Mouse (Mus musculus) layer of hippocampus, postnatal 10 days (tissue): ENCODE measurements at regions not wholly inside any gene's neighbourhood (a gene's known extent, or its start where the extent isn't known, plus 50 kb on each side); places are given as distances from the start of the nearest gene placed in this dataset.

Experiments used
- DNase-seq, 2 experiments: peaks; one replicate each; pipeline ENCODE4 v3.0.0; 2021; ENCODE audit warnings: low spot score in 2 of 2

DNA sequence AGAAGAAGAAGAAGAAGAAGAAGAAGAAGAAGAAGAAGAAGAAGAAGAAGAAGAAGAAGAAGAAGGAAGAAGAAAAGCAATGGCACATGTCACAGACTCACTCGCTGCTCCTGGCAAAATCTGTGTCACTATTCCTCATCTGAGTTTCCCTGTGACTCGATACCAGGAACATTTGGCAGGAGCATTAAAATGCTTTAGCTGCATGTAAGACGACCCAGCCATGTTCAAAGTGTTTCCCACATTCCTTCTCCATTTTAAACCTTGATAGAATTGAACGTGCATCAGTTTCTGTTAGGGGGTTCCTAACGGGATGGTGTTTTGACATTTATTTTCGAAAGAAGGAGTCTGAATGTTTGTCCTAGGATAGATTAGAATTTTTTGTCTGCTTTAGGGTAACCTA lies 51.2 kb upstream of the Pja2 start:
- DNase-seq = no peak

DNA sequence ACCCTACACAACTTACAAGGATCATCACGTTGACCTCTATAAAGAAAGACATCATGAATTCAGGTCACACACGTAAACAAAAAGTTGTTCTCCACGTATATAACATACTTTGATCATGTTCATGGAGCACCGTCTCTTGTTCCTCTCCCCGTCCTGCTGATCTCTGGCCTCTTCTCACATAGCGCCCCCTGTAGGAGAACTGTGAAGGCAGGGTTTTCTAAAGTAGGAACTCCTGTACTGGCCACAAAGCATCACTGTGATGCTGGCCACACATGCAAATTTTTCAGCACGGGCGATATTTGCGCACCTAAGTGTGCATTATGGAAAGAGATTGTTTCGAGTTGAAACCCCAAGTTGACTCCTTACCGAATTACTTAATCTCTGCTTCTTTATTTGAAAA lies 51.9 kb upstream of the Pja2 start:
- no peak for DNase-seq

DNA sequence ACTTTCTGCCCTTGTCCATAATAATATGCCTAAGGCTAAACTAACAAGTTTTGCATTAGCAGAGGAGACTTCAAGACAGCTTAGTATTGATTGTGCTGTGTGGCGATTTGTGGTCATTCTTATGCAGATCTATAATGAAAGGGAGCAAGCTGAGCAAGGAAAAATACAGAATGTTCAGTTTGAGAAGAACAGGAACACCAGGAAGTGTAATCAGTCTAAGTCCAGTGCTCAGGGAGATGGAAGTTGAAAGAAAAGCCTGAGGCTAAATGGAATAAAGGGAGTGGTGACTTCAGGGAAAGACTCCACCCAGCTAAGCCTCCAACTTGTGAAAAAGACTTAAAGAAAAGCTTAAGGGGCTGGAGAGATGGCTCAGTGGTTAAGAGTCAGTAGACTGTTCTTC lies 58.6 kb upstream of the Pja2 start:
- no peak for DNase-seq

DNA sequence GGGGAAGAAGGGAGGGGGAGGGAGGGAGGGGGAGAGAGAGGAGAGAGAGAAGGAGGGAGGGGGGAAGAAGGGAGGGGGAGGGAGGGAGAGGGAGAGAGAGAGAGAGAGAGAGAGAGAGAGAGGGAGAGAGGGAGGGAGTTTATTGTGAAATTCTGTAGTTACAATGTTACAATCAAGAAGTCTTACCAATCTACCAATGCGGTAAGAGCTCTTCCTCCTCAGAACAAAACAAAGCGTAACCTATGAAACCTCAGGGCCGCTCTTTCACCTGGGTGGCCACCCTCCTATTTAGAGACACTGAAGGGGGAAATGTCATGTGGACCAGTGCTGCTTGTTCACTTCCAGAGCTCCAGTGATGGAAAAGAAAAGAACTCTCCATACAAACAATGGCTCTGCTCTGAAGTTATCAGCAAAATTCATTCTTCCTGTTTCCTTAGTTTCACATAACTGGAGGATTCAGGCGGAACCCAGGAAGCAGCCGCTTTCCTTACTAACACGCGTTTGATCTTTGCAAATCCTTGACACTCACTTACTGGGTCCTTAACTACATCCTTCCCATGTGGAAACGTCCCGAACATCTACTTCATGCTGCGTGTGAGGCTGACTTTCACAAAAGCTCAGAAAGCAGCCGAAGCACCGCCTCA lies 65.7 kb upstream of the Pja2 start:
- DNase-seq = no peak

DNA sequence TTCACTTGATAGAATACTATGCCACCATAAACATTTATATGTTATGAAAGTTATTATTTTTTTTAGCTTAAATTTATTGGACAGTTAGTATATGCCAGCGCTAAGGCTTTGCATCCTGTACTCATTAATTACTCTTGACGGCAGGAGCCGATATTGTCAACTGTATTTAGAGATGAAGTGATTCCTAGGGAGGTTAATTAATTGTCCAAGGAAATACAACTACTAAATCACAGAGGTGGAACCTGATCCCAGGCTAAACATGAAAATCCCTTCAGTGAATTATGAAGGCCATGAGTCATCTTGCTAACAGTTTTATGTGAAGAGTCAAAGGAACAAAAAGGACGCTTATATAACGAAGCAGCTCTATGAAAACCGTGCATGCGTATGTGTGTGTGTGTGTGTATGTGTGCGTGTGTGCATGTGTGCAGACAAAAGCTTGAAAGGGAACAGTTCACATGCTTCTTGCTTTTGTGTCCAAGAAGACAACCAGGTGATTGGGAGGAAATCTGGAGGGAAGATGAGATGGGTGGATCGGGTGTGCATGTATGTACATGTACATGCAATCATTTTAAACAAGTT lies 66.5 kb upstream of the Pja2 start:
- DNase-seq = no peak

DNA sequence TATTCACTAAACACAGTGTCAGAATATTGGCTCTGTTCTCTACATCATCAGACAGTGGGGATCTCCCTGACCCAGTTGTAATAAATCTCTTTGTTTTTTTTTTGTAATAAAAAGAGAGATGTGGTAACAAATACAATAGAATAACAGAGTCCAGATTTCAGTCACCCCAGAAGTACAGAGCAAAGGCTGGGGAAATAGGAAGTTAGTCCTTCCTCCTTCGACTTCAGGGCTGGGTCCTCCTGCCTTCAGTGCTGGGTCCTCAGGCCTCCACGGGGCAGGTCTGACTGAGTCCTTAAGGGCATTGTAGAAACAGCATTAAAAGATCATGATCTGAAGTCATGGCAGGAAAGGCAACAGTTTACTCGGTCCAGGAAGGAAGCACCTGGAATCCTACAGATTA lies 67.0 kb upstream of the Pja2 start:
- no peak for DNase-seq

DNA sequence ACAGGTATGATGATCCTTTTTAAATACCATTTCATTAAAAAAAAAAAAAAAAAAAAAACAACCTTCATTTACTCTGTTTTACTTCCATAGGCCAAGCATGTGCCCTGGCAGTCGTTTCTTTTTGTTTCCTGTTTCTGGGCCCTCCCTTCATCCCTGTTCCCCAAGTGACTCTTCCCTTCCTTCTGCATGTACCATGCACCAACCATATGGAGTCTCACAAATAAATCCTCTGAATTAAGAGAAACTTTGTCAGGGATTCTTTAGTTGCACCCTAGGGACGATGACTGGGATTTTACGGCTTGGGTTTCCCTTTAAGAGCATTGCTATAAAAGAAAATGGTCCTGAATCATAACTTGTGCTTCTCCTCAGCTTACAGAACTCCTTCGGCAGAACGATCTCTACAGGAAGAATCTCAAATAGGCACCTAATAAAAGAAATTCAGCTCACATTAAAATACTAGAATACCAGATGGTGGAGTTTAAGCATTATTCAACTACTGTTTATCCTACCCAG lies 75.1 kb upstream of the Pja2 start:
- DNase-seq = no peak

DNA sequence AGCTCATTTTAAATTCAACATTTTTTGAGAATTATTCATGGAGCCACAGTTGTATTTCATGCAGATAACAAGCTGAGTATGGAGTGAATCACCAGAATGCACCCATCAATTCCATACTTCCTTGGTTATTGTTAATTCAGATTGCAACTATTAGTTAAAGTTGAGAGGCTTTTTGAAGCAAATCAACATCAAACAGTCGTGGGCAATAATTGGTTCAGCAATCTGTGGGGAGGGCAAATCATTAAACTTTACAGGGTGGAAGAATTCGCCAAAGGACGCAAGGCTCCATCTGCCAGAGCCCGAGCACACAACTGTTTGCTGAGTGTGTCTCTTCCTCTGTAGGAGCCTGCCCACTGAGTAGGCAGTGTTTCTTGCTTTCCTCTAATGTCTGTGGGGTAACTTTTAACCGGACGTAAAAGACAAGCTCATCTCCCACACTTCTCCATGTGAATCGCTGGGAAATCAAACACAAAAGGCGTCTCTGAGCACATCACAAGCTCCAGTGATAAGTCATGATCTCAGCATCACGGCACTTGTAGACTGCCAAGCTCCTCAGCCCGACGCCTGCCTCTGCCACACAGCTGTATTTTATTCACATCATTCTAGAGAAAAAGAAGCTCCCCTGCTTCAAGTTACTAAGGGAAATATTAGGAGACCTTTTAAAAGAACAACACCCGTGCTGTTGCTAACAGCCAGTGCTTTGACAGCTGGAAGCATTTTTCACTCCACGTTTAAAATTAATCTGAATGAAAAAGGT lies 75.7 kb upstream of the Pja2 start:
- peak in 1 of 2 experiments; percentile 17 for DNase-seq

DNA sequence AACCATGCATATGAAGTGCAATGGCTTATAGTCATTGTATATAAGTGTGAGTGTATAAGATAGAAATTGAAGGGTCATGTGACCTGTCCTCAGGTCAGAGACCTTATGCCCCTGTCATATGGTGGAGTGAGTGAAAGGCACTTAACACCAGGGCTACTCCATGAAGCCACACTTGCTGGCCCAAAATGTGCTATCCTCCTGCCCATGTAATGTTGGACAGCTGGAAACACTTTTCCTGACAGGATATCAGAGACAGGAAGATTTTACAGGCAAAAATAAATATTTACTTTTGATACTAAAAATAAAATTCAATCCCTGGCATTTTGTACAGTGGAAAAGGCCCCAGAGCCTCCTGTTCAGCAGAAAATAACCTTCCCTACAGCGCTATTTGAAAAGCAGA lies 94.1 kb upstream of the Pja2 start:
- no peak for DNase-seq

DNA sequence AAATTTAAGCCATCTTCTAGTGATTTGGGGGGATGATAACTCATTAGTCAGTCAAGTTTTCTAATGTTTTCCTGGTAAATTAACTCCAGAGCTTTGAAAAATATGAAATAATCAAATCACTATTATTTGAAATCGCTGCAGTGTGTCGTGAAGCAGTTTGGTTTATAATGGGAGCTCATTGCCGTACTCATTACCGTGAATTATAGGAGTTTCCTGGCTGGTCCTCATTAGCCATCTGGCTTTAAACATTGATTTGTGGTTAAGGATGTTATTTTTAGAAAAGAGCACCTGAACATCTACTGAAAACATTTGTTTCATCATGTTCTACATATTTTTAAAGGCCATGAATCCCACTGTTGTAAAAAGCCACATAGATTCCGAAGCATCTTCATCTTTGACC lies 94.8 kb upstream of the Pja2 start:
- DNase-seq = no peak

DNA sequence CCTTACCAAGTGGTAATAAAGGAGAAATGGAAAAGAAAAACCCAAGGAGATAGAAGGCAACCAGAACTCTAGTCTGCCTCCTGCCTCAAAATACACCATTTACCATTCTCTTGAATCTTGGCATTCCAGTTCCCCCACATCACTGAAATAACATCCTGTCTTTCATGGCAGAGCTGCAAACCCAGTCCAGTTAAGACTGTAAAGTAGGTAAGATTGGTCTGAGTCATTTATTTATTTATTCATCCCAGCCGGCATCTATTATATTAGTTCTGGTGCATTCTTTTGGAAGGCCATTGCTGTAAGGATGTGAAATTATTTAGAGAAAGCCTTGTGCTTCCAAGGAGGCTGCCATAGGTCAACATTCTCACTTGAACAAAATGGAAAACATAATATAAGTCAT lies 107.9 kb upstream of the Pja2 start:
- no peak for DNase-seq

DNA sequence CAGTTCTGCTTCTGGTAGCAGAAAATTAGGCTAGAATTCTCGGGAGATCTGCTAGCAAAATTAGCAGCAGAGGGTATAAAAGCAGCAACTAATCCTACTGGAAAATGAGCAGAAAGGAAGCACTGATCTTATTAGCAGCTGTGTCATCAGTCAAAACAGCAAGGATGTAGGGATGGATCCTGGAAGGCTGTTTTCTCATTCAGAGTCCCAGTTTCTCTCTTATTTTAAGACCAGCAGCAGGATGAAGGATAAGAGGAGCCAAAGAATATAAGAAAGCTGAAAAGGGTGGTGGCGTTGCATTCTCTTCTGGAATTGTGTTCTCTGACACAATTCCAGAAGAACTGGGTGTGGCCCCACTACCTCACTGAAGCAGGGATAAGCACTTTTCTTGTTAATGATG lies 123.0 kb upstream of the Pja2 start:
- no peak for DNase-seq

DNA sequence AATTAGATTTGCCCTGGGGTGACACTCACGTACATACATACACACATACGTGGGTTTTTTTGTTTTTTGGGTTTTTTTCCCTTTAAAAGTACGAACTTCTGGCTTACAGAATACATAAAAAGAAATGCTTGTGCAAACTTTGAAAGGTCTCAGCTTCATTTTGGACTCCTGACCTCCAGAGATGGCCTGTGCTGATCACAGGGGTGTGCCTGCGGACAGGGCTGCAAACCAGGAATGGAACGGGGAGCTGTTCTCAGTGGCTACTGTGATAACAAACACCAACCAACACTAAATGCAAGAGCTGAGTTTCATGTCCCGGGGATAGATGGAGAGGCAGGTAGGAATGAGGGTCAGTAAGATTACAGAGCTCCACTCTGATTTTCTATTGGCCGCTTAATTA lies 134.3 kb upstream of the Man2a1 start:
- DNase-seq = no peak

DNA sequence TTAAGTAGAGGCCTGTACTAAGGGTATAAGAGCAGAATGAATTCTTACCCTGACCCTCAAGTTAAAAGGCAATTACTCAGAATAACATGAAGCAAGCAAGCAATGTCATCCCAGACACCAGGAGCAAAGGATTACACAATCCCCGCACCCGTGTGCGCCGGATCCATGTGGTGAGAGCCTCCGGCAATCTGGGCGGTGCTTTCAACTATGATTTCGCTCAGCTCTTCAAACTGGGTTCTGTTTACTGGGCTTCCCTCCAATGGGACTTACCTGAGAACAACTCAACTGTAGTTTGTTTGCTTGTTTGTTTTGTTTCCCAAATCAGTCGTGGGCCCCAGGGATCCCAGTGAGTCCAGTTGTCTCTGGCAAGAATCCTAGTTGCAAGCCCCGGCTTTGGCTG lies 133.8 kb upstream of the Man2a1 start:
- no peak for DNase-seq

DNA sequence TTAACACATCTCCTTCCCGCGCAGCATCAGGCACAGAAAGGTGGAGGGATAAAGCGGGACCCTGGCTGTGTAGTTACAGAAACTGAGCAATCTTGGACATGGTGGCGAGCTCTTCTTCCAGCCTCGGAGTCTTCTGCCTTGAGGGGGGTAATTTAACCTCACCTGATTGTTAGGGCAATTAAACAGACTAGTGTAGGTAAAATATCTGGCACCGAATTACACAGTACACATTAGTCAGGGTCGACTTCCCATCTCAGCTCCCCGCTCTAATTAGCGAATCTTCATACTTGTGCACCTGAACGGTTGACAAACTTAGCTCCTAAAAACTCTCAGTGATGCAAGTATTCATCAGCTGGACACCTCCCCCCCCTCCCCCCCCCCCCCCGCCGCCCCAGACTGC lies 133.2 kb upstream of the Man2a1 start:
- DNase-seq = no peak

DNA sequence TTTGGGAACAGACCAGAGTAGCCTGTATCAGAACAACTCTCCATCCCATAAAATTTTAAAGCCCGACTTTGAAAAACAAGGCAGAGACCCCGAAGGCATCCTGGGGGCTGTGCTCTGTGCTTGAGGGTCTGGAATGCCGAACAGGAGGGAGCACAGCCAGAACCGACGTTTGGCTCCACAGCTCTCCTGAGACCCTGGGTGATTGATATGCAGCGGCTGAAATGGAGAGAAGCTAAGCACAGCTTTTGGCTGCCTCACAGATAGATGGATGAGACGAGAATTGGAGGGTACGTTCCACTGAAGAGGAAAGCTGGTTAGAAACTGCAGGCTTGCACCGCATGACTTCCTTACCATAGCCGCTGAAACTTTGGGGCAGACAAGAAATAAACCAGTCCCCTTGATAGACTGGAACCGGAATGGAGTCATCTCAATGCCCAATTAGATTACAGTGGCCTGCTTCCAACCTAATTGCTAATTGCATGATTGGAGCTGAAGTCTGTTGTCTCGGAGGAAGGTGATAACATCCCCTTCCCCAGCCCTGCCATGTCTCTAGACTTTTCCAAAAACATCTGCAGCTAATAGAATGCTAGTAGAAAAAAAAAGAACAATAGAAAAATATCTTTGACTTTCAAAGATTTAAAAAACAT lies 130.7 kb upstream of the Man2a1 start:
- no peak for DNase-seq

DNA sequence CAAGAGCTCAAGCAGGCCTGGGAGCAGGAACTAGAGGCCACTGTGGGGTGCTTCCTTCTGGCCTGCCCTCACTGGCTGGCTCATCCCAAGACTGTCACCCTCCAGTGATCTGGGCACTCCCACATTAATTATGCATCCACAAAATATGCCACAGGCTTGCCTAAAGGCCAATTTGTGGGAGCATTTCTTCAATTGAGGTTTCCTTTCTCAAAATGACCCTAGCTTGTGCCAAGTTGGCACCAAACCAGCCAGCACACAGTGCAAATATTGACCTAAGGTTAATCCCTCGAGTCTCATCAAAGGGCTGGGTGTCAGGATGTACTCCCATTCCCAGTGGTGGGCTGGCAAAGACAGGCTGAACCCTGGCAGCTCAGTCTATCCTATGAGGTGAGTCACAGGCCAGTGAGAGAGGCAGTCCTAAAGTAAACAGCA lies 119.9 kb upstream of the Man2a1 start:
- peak in 1 of 2 experiments; percentile 25 for DNase-seq

DNA sequence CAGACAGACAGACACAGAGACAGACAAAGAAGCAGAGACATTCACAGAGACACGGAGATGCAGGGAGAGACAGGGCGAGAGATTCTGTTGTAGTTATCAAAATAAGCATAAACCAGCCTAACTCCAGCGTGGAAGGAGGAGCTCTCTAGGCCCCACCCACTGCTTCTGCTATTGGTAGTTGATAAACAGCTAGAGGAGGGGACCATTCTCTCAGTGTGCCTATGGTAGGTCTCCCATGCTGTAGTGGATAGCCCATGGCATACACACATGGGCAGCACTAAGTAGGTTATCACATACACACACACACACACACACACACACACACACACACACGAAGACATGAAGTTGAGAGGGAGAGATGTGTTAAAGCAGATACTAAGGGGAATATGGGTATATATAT lies 115.7 kb upstream of the Man2a1 start:
- DNase-seq = no peak

DNA sequence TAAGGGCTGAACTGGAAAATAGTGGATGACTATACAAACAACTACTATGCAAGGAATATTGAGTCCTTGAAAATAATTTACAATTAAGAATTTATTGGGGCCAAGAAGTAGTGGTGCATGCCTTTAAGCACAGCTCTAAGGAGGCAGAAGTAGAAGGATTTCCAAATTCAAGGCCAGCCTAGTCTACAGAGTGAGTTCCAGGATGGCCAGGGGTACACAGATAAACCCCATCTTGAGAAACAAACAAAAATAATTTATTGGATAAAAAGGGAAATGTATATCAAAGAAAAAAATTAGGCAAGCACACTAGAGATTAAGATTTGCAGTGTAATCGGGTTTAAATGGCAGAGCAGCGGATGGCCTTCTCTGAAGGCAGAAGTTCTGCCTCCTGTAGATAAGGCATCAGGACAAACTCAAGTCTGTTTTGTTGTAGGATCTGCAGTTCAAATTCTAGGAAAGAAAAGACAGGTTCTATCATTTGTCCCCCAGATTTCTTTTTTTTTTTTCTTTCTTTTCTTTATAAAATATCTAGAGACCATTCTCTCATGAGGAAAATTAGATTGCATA lies 110.7 kb upstream of the Man2a1 start:
- DNase-seq = no peak

DNA sequence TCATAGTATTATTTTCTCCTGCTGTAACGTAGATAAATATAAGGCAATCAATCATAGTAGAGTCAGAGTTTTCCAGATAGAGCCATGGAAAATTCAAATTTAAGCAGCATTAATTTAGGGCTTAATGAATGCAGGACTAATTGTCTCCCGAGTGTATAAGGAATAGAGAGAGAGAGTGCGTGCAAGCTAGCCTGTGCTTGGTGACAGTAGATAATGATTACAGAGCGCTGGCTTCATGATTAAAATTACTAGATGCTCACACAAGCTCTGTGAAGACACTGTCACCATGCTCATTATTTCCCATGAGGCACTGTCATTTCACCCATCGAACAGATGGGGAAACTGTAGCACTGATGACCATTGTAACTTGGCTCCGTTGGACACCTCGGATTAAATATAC lies 109.9 kb upstream of the Man2a1 start:
- DNase-seq = no peak

DNA sequence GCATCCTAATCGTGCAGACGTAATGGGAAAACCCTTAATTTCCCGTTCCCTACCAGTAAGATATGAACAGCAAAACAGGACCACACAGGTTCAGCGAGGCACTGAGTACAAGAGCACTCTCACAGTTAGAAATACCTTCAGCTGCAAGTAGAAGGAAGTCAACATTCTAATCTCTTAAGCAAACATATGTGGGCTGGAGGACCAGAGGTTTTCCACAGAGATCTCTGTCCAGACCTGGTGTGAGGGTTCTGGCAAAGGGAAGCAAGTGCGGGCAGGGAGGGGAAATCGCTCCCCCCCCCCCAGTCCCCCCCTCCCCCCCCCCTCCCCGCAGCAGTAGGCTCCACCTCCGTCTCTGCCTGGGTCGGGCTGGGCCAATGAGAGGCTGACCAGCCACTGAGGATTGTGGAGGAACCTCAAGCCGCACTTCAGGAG lies 108.6 kb upstream of the Man2a1 start:
- no peak for DNase-seq
